Mouse (Mus musculus) stomach, embryonic 14.5 days (tissue): ENCODE measurements around the gene Tcn2. TPM values are rescaled to one million over a fixed set of nuclear protein-coding genes. Genes with fewer than 3 reads are reported as not detected.
"Not testable (repeated sequence)": the region's sequence is repeated elsewhere in the genome, so short reads cannot be mapped to it uniquely, and the experiment has no call there.

Experiments used
- ATAC-seq: fragments of 200-750 bp; cut with Nextera tagmentation; 2 replicates; pipeline ENCODE4 v1.8.0; 2017; ENCODE audit warnings: low read depth, moderate TSS enrichment; ENCODE audit not compliant: insufficient number of reproducible peaks, insufficient read depth, low FRiP score
- H3K27ac ChIP-seq: fragments of 300-500 bp; sonication (generic); 2 replicates; pipeline ENCODE4 v1.5.1; 2014; ENCODE audit warnings: mild to moderate bottlenecking, low read length, moderate library complexity, mixed read lengths
- H3K27me3 ChIP-seq: fragments of 300-500 bp; sonication (generic); 2 replicates; pipeline ENCODE4 v1.6.1; 2014; ENCODE audit warnings: low read length, control low read depth, mixed read lengths; ENCODE audit not compliant: control insufficient read depth, insufficient read depth
- H3K36me3 ChIP-seq: fragments of 300-500 bp; sonication (generic); 2 replicates; pipeline ENCODE4 v1.6.1; 2014; ENCODE audit warnings: mild to moderate bottlenecking, control low read depth, low read length, moderate library complexity, mixed read lengths; ENCODE audit not compliant: control insufficient read depth, insufficient read depth
- H3K4me1 ChIP-seq: fragments of 300-500 bp; sonication (generic); 2 replicates; pipeline ENCODE4 v1.6.1; 2014; ENCODE audit warnings: low read length, control low read depth, mixed read lengths; ENCODE audit not compliant: control insufficient read depth, insufficient read depth
- H3K4me2 ChIP-seq: fragments of 300-500 bp; sonication (generic); replicated peaks from 2 replicates; pipeline ENCODE4 v1.6.1; 2014; ENCODE audit warnings: low read depth, low read length, control low read depth
- H3K4me3 ChIP-seq: fragments of 300-500 bp; sonication (generic); 2 replicates; pipeline ENCODE4 v1.5.1; 2014; ENCODE audit warnings: low read depth, low read length, control low read depth
- H3K9ac ChIP-seq: fragments of 300-500 bp; sonication (generic); replicated peaks from 2 replicates; pipeline ENCODE4 v1.6.1; 2014; ENCODE audit warnings: low read depth, mild to moderate bottlenecking, control low read depth, low read length, moderate library complexity, mixed read lengths
- H3K9me3 ChIP-seq: fragments of 300-500 bp; sonication (generic); 2 replicates; pipeline ENCODE4 v1.6.1; 2016; ENCODE audit warnings: low read depth, low read length, control low read depth; ENCODE audit not compliant: control insufficient read depth
- WGBS: fragments of 180-500 bp; shearing (Covaris S2); extraction: QIAGEN DNeasy Blood & Tissue Kit; methylation state at CpG from one replicate; pipeline ENCODE4 v1.1.7; 2014; 5-methylcytosine and 5-hydroxymethylcytosine counted together
- polyA plus RNA-seq: library from polyadenylated mRNA; unstranded; fragments of >200 nt; fragmentation: Nextera tagmentation; extraction: Ambion mirVana; gene quantifications from 2 replicates; pipeline ENCODE4 v1.2.1, GENCODE M21; 2014

The Tcn2 gene
- polyA plus RNA-seq, 1 experiment from 2014 or later = 38.9 TPM

DNA sequence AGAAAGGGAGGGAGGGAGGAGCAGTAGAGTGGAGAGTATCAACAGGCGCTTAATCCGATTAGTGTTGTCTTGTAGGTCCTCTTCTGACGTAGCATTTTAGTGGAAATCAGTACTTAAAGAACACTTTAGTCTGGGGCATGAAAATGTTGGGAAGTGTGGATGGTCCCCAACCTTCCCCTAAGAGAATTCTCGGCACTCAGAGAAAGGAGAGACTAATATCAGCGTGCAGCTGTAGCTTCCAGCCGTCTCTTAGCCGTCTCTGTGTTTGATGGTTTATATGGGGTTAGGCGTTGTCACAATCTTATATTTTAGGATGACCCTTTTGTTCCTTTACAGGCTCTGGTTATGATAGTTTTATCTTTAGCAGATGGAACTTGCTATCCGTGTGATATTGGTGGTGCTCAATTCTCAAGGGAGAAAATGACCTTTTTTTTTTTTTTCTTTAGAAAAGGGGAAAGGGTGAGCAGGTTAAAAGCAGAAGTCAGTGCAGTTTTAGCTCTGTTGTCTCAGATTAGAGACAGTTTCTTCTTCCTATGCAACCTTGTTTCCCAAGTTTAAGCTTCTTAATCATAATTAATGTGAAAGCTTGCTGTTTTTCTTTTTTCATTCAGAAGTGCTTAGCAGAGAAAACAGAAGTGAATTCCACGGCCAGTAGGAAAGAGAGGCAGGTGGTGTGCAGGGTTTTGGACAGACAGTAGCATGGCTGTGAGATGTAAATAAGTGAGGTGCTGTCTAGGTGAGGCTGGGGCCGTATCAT lies 32.6 kb upstream of the Tcn2 start:
- WGBS = 12% methylated on average over 11 of the region's 11 CpGs
- Histone ChIP-seq H3K9me3 (no peaks in the 10 kb centered on the region), H3K4me3 (peak overlapping the region; percentile 58), H3K9ac (peak overlapping the region; percentile 57), H3K4me2 (peak overlapping the region; percentile 81), H3K27me3 (no peaks in the 10 kb centered on the region), H3K36me3 (peaks cover 5% of the 10 kb centered on the region), H3K27ac (no peak overlapping the region), H3K4me1 (0 out of 2 replicates have a peak, but pooled peaks cover 4% of the 10 kb centered on the region)
- ATAC-seq = no peak

DNA sequence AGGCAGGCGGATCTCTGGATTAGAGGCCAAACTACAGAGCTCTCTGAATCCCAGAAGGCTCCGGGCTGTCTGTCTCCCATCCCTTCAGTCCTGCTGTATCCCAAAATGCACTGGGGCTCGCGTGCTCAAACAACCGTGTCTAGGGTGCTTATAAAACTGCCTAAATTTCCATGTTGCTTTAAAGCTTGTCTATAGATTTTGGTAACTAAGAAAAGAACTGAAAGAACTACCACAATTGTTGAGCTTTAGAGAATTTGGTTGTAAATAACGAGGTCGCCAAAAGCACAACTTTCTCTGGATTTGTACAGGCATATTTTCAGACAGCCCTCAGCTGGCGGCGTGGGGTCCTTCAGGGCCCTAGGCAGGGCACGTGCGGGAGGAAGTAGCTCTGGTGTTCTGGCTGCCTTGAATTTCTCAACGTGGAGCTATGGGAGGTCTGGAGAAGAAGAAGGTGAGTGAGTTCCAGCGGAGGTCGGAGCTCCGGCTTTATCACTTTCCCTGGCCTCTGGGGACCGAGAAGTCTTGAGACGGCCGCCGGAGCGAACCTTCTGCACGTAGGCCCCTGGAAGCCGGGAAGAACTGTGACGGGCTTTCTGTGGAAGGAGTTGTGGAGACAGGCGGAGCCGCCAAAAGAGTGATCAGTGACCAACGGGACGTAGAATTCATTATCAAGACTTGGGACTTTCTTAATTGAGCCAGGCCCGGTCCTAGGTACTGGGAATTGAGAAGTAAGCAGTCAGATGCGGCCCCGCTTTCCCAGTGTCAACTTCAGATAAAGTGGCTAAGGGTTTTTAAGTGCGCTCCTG lies 31.9 kb upstream of the Tcn2 start, which contains the start of gene Pes1:
Pes1 (plus strand) TSS at position 366 of the 806 bp plus-strand sequence.
- under 1% methylated on average over 31 of the region's 31 CpGs for WGBS
- H3K36me3 ChIP-seq = peaks cover 3% of the 10 kb centered on the region
- H3K9ac ChIP-seq = peak within 1 kb of the TSS; percentile 57
- peak within 1 kb of the TSS; percentile 58 for H3K4me3 ChIP-seq
- H3K27ac ChIP-seq = peak within 1 kb of the TSS; percentile 24; the same call in 1 of the 2 replicates
- no peaks in the 10 kb centered on the region for H3K9me3 ChIP-seq
- peak; percentile 91 for ATAC-seq
- no peaks in the 10 kb centered on the region for H3K27me3 ChIP-seq
- 0 out of 2 replicates have a peak, but pooled peaks cover 4% of the 10 kb centered on the region for H3K4me1 ChIP-seq
- H3K4me2 ChIP-seq = peak within 1 kb of the TSS; percentile 81

DNA sequence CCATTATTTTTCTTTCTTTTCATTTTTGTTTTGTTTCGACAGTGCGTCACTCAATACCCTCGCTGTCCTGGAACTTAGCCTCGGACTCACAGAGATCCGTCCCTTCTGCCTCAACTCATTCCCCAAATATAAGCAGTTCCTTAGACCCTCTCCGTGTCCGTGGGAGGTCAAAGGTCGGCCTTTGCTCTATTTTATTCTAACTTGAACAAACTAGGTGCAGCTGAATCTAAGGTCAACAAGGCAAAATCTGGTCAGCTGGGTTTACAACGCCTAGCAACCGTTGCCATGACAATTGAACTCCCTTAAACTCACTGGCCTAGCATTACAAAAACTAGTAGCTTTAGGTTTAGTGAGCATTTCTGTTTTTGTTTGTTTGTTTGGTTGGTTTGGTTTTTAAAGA lies 31.2 kb upstream of the Tcn2 start:
- Histone ChIP-seq H3K27me3 (no peaks in the 10 kb centered on the region), H3K27ac (no peak overlapping the region), H3K4me2 (peak overlapping the region; percentile 81), H3K9me3 (no peaks in the 10 kb centered on the region), H3K9ac (peak overlapping the region; percentile 57; the same call in 1 of the 2 replicates), H3K4me1 (0 out of 2 replicates have a peak, but pooled peaks cover 4% of the 10 kb centered on the region), H3K36me3 (peaks cover 2% of the 10 kb centered on the region), H3K4me3 (peak overlapping the region; percentile 58)
- 79% methylated on average over 10 of the region's 10 CpGs for WGBS
- ATAC-seq = no peak

DNA sequence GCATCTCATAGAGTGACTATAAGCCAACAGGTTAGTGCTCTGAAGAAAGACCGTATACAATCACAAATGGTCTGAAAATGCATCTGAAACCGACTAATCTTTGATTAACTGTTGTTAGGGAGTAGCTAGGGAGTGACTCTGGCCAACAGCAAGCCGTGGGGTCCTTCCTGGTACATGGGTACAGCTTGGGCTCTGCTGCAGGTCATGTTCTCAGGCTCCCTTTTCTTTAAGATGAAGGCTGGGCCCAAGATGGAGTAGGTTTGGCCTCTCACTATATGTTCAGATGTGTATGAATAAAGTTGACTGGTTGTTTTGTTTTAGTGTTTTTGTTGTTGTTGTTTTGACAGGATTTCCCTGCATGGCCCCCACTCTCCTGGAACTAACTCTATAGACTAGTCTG lies 29.8 kb upstream of the Tcn2 start:
- WGBS = 66% methylated on average over 3 of the region's 3 CpGs
- Histone ChIP-seq H3K36me3 (no peaks in the 10 kb centered on the region; the same call in 1 of the 2 replicates), H3K4me2 (no peak overlapping the region), H3K27me3 (no peaks in the 10 kb centered on the region), H3K9ac (no peak overlapping the region), H3K27ac (no peak overlapping the region), H3K4me3 (no peak overlapping the region), H3K4me1 (0 out of 2 replicates have a peak, but pooled peaks cover 4% of the 10 kb centered on the region), H3K9me3 (no peaks in the 10 kb centered on the region)
- no peak for ATAC-seq

DNA sequence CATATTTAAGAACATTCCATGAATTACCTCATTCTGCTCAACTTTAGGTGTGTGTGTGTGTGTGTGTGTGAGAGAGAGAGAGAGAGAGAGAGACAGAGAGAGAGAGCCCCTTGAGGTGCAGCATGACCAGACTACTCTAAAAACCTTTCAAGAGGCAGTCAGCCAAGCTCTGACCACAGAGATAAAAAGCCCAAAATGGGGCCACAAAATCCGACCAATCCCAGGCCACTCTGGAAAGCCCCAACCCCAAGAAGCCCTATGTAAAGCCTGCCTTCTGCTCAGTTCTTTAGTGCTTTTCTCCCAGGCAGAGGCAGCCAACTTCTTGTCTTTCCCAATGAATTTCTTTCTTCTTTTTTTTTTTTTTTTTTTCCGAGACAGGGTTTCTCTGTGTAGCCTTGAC lies 28.9 kb upstream of the Tcn2 start:
- Histone ChIP-seq H3K4me1 (0 out of 2 replicates have a peak, but pooled peaks cover 4% of the 10 kb centered on the region), H3K27me3 (no peaks in the 10 kb centered on the region), H3K4me2 (no peak overlapping the region), H3K9ac (no peak overlapping the region), H3K4me3 (no peak overlapping the region), H3K9me3 (no peaks in the 10 kb centered on the region), H3K36me3 (no peaks in the 10 kb centered on the region), H3K27ac (no peak overlapping the region)
- 44% methylated on average over 2 of the region's 2 CpGs for WGBS
- ATAC-seq = no peak

DNA sequence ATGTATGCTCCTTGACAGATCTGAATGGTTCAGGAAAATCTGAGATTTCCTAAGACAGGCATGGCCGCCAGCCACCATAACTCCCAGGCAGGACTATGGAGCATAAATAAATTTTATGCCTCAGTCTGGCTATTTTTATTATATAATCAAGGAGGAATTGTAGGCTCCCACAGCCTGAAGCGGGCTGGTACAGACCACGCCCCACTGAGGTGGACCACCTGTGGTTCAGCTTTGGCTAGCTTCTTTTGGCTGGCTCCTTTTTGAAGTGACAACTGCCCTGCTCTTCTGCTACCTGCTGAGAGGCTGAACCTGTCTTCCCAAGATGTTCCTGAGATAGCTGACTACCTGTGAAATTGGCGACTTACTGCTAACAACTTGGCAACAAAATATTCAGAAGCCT lies 23.4 kb upstream of the Tcn2 start:
- WGBS = 74% methylated on average over 4 of the region's 4 CpGs
- not testable (repeated sequence) for H3K4me1 ChIP-seq, H3K4me2 ChIP-seq, H3K9me3 ChIP-seq, H3K27me3 ChIP-seq, H3K4me3 ChIP-seq, H3K27ac ChIP-seq, ATAC-seq, H3K36me3 ChIP-seq, H3K9ac ChIP-seq

DNA sequence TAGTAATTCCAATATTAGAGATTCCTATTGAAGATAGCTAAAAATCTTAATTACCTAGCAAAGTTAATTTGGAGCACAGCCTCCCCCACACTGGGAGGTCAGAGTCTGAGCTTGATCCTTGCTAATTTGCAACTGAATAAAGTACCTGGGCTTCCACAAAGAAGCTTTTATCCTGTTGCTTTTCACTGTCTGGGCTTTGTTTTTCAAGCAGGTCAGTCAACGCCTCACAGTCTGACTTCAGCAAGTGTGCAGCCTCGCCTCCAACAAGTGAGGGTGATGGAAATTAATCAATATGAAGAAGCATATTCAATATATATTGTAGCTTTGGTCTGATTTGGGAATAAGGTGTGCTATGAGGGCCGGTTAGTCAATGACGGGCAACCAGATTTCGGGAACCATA lies 22.9 kb upstream of the Tcn2 start:
- H3K27me3 ChIP-seq, H3K4me1 ChIP-seq, H3K27ac ChIP-seq, H3K9me3 ChIP-seq, H3K4me3 ChIP-seq, H3K9ac ChIP-seq, ATAC-seq, H3K36me3 ChIP-seq, H3K4me2 ChIP-seq: not testable (repeated sequence)
- 87% methylated on average over 5 of the region's 5 CpGs for WGBS

DNA sequence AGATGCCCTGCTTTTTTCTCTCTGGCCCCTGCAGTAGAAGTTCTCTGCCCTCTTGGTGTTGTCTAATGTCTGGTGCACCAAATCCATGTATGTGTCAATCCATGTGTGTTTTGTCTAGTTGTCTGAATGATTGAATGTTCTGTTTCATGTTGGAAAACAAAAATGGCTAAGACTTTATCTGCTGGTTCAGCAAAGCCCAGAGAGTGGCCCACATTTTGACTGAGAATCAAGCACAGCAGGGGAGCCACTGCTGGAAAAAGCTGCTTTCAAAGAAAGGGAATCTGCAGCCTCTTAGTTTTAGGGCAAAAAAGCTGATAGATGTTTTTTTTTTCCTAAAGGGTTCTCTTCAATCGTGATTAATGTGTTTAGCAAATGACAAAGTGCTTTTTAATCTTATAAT lies 14.4 kb upstream of the Tcn2 start:
- no peak for ATAC-seq
- Histone ChIP-seq H3K4me1 (no peaks in the 10 kb centered on the region), H3K27ac (no peak overlapping the region), H3K9ac (no peak overlapping the region), H3K4me3 (no peak overlapping the region), H3K9me3 (no peaks in the 10 kb centered on the region), H3K36me3 (no peaks in the 10 kb centered on the region), H3K4me2 (no peak overlapping the region), H3K27me3 (no peaks in the 10 kb centered on the region)
- WGBS = 13% methylated on average over 1 of the region's 1 CpGs
